Mouse (Mus musculus): ENCODE measurements around the gene Notch1. TPM values are rescaled to one million over a fixed set of nuclear protein-coding genes. Genes with fewer than 3 reads are reported as not detected.

Notch1 gene
- polyA plus RNA-seq, 2 experiments = 1.7 to 2.1 TPM

DNA sequence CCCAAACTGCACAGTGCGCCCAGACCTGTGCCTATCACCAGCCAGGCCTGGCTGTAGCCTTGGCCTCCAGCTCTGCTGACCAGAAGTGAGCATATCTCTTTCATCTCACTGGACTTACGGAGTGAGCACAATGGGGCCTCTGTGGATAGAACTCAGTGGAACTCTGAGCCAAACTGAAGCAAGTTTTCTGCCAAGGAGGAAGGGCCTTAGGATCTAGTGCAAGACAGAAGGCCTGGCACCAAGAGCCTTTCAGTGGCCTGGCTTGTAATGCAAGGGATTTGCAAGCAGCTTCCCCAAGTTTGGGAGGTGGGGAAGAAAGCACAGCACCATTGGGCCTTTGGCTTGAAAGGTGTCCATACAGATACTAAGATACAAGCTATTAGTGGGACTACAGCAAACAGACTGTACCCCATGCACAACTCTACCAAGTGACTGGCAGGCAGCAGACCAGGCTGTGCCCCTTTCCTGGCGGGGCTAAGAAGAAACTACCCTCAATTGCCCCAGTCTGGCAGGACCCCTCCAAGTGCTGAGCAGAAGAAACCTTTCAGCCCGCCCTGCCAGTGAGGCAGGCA, 16.4 kb downstream of the Notch1 start:
- H3K4me2 ChIP-seq (ENCODE audit: low read depth) = no peak overlapping the region
- peaks cover 39% of the 10 kb centered on the region for H3K27me3 ChIP-seq (ENCODE audit: control insufficient read depth, insufficient read depth, low read length)
- TF ChIP-seq CTCF (IDR thresholded peaks at IDR 0.05; ENCODE audit: low read depth) = no peak
- no peak for TF ChIP-seq EP300 (IDR thresholded peaks at IDR 0.05; ENCODE audit: low read depth)
- DNase-seq (ENCODE audit: low read depth in 3 of 3, low spot score in 3 of 3) (no peak), ATAC-seq (ENCODE audit: insufficient read depth) (no peak)
- H3K9me3 ChIP-seq (ENCODE audit: control insufficient read depth, low read length) = no peaks in the 10 kb centered on the region
- WGBS (ENCODE audit: insufficient replicate concordance) = 56% methylated on average over 4 of the region's 4 CpGs
- H3K4me1 ChIP-seq (replicated peaks; ENCODE audit: control insufficient read depth in 2 of 2, insufficient read depth in 2 of 2, low read length in 1 of 2) = peaks cover 0 to 13% of the 10 kb centered on the region in 2 experiments; a peak in 2 of 4 replicates
- no peaks in the 10 kb centered on the region for H3K36me3 ChIP-seq (replicated peaks; ENCODE audit: control insufficient read depth, insufficient read depth, low read depth)
- H3K27ac ChIP-seq = no peak overlapping the region
- H3K4me3 ChIP-seq (ENCODE audit: insufficient read depth in 1 of 2, low read depth in 2 of 2, low read length in 2 of 2) = no peak overlapping the region
- H3K9ac ChIP-seq (replicated peaks) = no peak overlapping the region

DNA sequence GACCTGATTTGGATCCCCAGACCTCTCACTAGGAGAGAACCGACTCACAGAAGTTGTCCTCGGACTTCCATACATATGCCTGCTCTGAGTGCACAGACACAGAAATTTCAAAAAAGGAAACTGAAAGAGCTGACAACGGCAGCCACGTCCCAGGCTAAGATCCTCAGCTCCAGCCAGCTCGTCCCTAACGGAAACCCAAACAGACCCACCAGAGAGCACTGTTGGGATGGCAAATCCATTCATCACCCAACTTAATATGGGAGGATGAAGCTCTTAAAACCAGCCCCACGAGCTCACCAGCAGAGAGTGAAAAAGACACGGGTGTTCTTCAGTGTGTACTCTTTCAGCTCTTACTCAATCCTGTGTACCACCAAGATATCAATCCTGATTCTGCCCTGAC, 17.8 kb downstream of the Notch1 start:
- no peak for ATAC-seq (ENCODE audit: insufficient read depth)
- WGBS (ENCODE audit: insufficient replicate concordance) = 41% methylated on average over 8 of the region's 8 CpGs
- Histone ChIP-seq H3K9me3 (ENCODE audit: control insufficient read depth, low read length) (no peaks in the 10 kb centered on the region), H3K4me3 (ENCODE audit: insufficient read depth in 1 of 2, low read depth in 2 of 2, low read length in 2 of 2) (no peak overlapping the region), H3K4me1 (replicated peaks; ENCODE audit: control insufficient read depth in 2 of 2, insufficient read depth in 2 of 2, low read length in 1 of 2) (peaks cover 0 to 15% of the 10 kb centered on the region in 2 experiments; a peak in 2 of 4 replicates), H3K9ac (replicated peaks) (no peak overlapping the region), H3K36me3 (replicated peaks; ENCODE audit: control insufficient read depth, insufficient read depth, low read depth) (no peaks in the 10 kb centered on the region), H3K4me2 (ENCODE audit: low read depth) (no peak overlapping the region), H3K27ac (no peak overlapping the region), H3K27me3 (ENCODE audit: control insufficient read depth, insufficient read depth, low read length) (peaks cover 28% of the 10 kb centered on the region)
- no peak for DNase-seq (ENCODE audit: low read depth in 3 of 3, low spot score in 3 of 3)
- TF ChIP-seq EP300 (IDR thresholded peaks at IDR 0.05; ENCODE audit: low read depth) (no peak), CTCF (IDR thresholded peaks at IDR 0.05; ENCODE audit: low read depth) (no peak)

DNA sequence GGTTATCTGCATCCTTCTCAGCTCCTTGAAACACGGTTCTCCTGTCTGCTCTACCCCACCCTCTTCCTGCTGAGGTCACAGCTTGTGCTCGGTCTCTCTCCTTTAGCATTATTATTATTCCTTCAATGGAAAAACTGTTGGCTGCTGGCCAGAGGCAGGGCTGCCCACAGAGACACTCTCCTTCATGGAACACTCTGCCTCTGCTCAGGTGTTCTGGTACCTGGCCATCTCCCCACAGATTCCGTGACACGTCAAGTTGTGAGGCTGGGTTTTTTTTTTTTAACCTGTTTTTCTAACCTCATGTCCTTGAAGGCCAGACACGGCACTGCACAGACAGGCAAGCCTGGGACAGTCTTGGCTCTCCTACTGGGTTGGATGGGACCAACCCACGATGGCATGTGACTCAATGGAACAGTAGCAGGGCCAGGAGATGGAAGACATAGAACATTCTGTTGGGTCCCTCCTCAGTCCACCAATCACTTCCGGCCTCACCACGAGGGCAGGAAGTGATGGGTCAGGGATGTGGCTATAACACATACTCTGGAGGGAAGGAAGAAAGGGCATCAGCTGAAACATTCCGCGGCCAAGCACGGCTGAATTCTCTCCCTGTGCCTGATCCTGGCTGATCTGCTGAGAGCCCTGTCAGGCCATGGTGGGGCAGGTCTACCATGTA, 18.5 kb downstream of the Notch1 start:
- H3K4me3 ChIP-seq (ENCODE audit: insufficient read depth in 1 of 2, low read depth in 2 of 2, low read length in 2 of 2) = no peak overlapping the region
- ATAC-seq (ENCODE audit: insufficient read depth) (no peak), DNase-seq (ENCODE audit: low read depth in 3 of 3, low spot score in 3 of 3) (no peak)
- no peaks in the 10 kb centered on the region for H3K36me3 ChIP-seq (replicated peaks; ENCODE audit: control insufficient read depth, insufficient read depth, low read depth)
- H3K27me3 ChIP-seq (ENCODE audit: control insufficient read depth, insufficient read depth, low read length) = peaks cover 21% of the 10 kb centered on the region
- H3K4me1 ChIP-seq (replicated peaks; ENCODE audit: control insufficient read depth in 2 of 2, insufficient read depth in 2 of 2, low read length in 1 of 2) = peaks cover 0 to 15% of the 10 kb centered on the region in 2 experiments; a peak in 2 of 4 replicates
- no peak overlapping the region for H3K9ac ChIP-seq (replicated peaks)
- WGBS (ENCODE audit: insufficient replicate concordance) = 32% methylated on average over 11 of the region's 11 CpGs
- H3K9me3 ChIP-seq (ENCODE audit: control insufficient read depth, low read length) = no peaks in the 10 kb centered on the region
- no peak overlapping the region for H3K4me2 ChIP-seq (ENCODE audit: low read depth)
- TF ChIP-seq EP300 (IDR thresholded peaks at IDR 0.05; ENCODE audit: low read depth) (no peak), CTCF (IDR thresholded peaks at IDR 0.05; ENCODE audit: low read depth) (no peak)
- H3K27ac ChIP-seq = no peak overlapping the region

DNA sequence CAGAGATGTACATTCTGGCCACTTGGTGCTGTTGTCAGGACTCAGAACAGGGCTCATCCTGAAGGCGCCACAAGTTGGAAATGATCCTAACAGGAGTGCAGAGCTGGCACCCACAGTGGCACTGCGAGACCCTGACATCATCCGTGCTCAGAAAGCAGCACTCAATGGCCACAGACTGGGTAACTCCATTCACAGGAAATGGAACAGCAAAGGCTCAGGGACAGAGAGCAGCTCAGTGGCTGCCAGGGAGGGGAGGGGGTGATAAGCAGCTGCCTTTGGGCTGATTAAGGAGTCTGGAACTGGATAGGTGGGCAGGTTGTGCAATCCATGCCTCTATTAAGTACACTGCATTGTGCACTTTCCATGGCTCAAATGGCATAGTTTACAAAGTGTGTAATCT, 20.0 kb downstream of the Notch1 start:
- DNase-seq (ENCODE audit: low read depth in 3 of 3, low spot score in 3 of 3) (no peak), ATAC-seq (ENCODE audit: insufficient read depth) (peak; percentile 35; the same call in 1 of the 2 replicates)
- Histone ChIP-seq H3K36me3 (replicated peaks; ENCODE audit: control insufficient read depth, insufficient read depth, low read depth) (no peaks in the 10 kb centered on the region), H3K9me3 (ENCODE audit: control insufficient read depth, low read length) (no peaks in the 10 kb centered on the region), H3K27ac (no peak overlapping the region), H3K27me3 (ENCODE audit: control insufficient read depth, insufficient read depth, low read length) (peaks cover 6% of the 10 kb centered on the region), H3K9ac (replicated peaks) (no peak overlapping the region), H3K4me3 (ENCODE audit: insufficient read depth in 1 of 2, low read depth in 2 of 2, low read length in 2 of 2) (no peak overlapping the region), H3K4me2 (ENCODE audit: low read depth) (no peak overlapping the region), H3K4me1 (replicated peaks; ENCODE audit: control insufficient read depth in 2 of 2, insufficient read depth in 2 of 2, low read length in 1 of 2) (peaks cover 0 to 15% of the 10 kb centered on the region in 2 experiments; a peak in 2 of 4 replicates)
- TF ChIP-seq EP300 (IDR thresholded peaks at IDR 0.05; ENCODE audit: low read depth) = no peak
- no peak for TF ChIP-seq CTCF (IDR thresholded peaks at IDR 0.05; ENCODE audit: low read depth)
- WGBS (ENCODE audit: insufficient replicate concordance) = 47% methylated on average over 3 of the region's 3 CpGs

DNA sequence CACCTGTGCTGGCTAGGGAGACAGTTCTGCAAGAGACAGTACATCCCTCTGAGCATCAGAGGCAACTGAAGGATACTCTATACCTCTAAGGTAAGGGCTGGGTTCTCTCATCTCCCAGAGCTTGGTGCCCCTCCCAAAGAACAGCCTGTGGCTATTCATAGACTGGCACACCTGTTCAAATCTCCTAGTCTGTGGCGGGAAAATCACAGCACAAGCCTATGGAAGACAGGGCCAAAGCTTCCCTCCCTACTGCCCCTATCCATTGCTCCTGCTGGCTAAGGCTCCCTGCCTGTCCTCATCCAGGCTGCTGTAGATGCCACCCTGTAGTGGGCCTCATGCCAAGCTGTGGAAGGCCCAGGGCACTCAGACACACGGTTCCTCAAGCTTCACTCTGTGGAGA, 20.8 kb downstream of the Notch1 start:
- no peak for TF ChIP-seq EP300 (IDR thresholded peaks at IDR 0.05; ENCODE audit: low read depth)
- no peak for TF ChIP-seq CTCF (IDR thresholded peaks at IDR 0.05; ENCODE audit: low read depth)
- Histone ChIP-seq H3K9me3 (ENCODE audit: control insufficient read depth, low read length) (no peaks in the 10 kb centered on the region), H3K4me1 (replicated peaks; ENCODE audit: control insufficient read depth in 2 of 2, insufficient read depth in 2 of 2, low read length in 1 of 2) (peaks cover 0 to 15% of the 10 kb centered on the region in 2 experiments; a peak in 2 of 4 replicates), H3K4me2 (ENCODE audit: low read depth) (no peak overlapping the region), H3K9ac (replicated peaks) (no peak overlapping the region), H3K27ac (no peak overlapping the region), H3K4me3 (ENCODE audit: insufficient read depth in 1 of 2, low read depth in 2 of 2, low read length in 2 of 2) (no peak overlapping the region), H3K36me3 (replicated peaks; ENCODE audit: control insufficient read depth, insufficient read depth, low read depth) (no peaks in the 10 kb centered on the region), H3K27me3 (ENCODE audit: control insufficient read depth, insufficient read depth, low read length) (no peaks in the 10 kb centered on the region)
- ATAC-seq (ENCODE audit: insufficient read depth) = no peak
- 42% methylated on average over 2 of the region's 2 CpGs for WGBS (ENCODE audit: insufficient replicate concordance)
- no peak for DNase-seq (ENCODE audit: low read depth in 3 of 3, low spot score in 3 of 3)

Measured in liver, embryonic 14.5 days (tissue).